Mouse (Mus musculus) cortical plate, adult 2 months (tissue): ENCODE data around the gene Pmm1.

Source experiments
- CTCF ChIP-seq: fragments of 200-500 bp; IDR thresholded peaks from 2 replicates; pipeline ENCODE4 v1.5.1; 2011; ENCODE audit warnings: mild to moderate bottlenecking, control low read depth, low read length; ENCODE audit not compliant: insufficient read depth; ENCODE audit errors: extremely low read depth
- POLR2A ChIP-seq: fragments of 200-500 bp; IDR thresholded peaks from 2 replicates; pipeline ENCODE4 v1.6.1; 2011; ENCODE audit warnings: mild to moderate bottlenecking, low read length, control low read depth; ENCODE audit not compliant: insufficient read depth; ENCODE audit errors: extremely low read depth

DNA sequence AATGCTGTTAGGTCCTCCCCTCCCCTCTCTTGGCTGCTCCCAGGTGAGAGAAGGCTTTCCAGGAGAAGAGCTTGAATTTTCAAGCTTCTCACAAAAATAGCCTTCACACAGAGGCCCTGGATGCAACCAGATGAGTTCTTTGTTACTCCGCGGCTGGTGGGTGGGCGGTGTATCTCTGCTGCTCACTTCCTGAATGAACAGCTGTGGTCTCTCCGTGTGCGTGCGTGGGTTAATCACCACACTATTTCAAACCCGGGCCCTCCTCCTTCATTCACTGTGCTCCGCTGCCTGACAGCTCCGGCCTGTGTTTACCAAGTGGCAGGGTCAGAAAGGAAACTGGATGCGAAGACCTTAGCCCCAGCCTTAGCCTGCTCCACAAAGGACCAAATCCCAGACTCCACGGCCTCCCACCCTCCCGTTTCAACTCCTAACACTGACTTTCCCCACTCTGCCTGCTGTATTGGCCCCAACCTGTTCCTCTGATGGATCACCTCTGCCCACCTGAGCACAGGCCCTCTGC, 27.7 kb downstream of the Pmm1 start:
- no peak for TF ChIP-seq CTCF
- TF ChIP-seq POLR2A: no peak
